Mouse (Mus musculus) heart, postnatal 0 days (tissue): ENCODE measurements around the gene Serpinh1.

Source experiments
- CTCF ChIP-seq: IDR thresholded peaks from 2 replicates; pipeline ENCODE4 v1.5.1; 2016; ENCODE audit warnings: antibody characterized with exemption, control low read depth, low read depth
- EP300 ChIP-seq: IDR thresholded peaks from 2 replicates; pipeline ENCODE4 v1.6.1; 2016; ENCODE audit warnings: antibody characterized with exemption, low read depth

- no peak for TF ChIP-seq CTCF
- no peak for TF ChIP-seq EP300
Observed at GRCm38 (mm10) chr7:99378870-99379269, 25.8 kb upstream of the Serpinh1 start.
